Comparison of ENCODE assay signal across 17 mouse cellular contexts in genomic region chr1:105785146-105785545, GRCm38 (mm10). TPM values are rescaled to one million over a fixed set of nuclear protein-coding genes. Genes with fewer than 3 reads are reported as not detected.
DNase-seq lines count a peak whose midpoint lies in the region; ATAC-seq lines count a peak whose summit lies in the region.
"Had no signal": no experiment of that assay in that cellular context is flagged by ENCODE, and none has a peak within 500 bp of the region (broad histone marks: within the 10 kb centered on the region; RNA-seq: fewer than 3 reads in every experiment).

No protein-coding gene starts in this region.

- H3K9me3 ChIP-seq in kidney, embryonic 14.5 days (ENCODE audit: control insufficient read depth, low read length), result no peaks in the 10 kb centered on the region
- no peaks in the 10 kb centered on the region for H3K9me3 ChIP-seq in intestine, embryonic 15.5 days
- H3K9me3 ChIP-seq in midbrain, embryonic 10.5 days (replicated peaks), result no peaks in the 10 kb centered on the region
- no peaks in the 10 kb centered on the region for H3K9me3 ChIP-seq in hindbrain, embryonic 10.5 days
- H3K9me3 ChIP-seq: embryonic facial prominence, embryonic 13.5 days; hindbrain, embryonic 15.5 days; limb, embryonic 13.5 days; liver, embryonic 15.5 days had no signal

- H3K4me3 ChIP-seq in kidney, embryonic 14.5 days (ENCODE audit: low read length), result no peak overlapping the region
- H3K4me3 ChIP-seq in intestine, embryonic 15.5 days (replicated peaks), result 0 out of 2 replicates have a peak overlapping the region, but pooled peaks have one; percentile 5
- no peak overlapping the region for H3K4me3 ChIP-seq in midbrain, embryonic 10.5 days
- H3K4me3 ChIP-seq in hindbrain, embryonic 10.5 days, result no peak overlapping the region
- H3K4me3 ChIP-seq: embryonic facial prominence, embryonic 13.5 days; hindbrain, embryonic 15.5 days; limb, embryonic 13.5 days; liver, embryonic 15.5 days had no signal

- 61% methylated on average over 4 of the region's 4 CpGs for WGBS in kidney, embryonic 14.5 days
- 49% methylated on average over 4 of the region's 4 CpGs for WGBS in intestine, embryonic 15.5 days
- WGBS in midbrain, embryonic 10.5 days, result 91% methylated on average over 4 of the region's 4 CpGs
- 89% methylated on average over 4 of the region's 4 CpGs for WGBS in hindbrain, embryonic 10.5 days

- DNase-seq in kidney, adult 11 months, result peak; percentile 24
- DNase-seq in kidney, postnatal 25 days, result peak; percentile 40 to 59
- DNase-seq in lung, postnatal 36 days, result peak; percentile 58
- no peak for DNase-seq in midbrain, embryonic 10.5 days (ENCODE audit: low spot score)
- DNase-seq in frontal cortex, postnatal 14 days (ENCODE audit: low spot score in 2 of 2), result no peak
- DNase-seq in hindbrain, embryonic 10.5 days (ENCODE audit: low spot score), result no peak
- DNase-seq: B cell, adult 2 months; cerebellum, adult 11-12 months; spleen, adult 18-20 months had no signal

- no peak overlapping the region for H3K9ac ChIP-seq in kidney, embryonic 14.5 days (ENCODE audit: low read depth, low read length)
- no peak overlapping the region for H3K9ac ChIP-seq in intestine, embryonic 15.5 days
- H3K9ac ChIP-seq: embryonic facial prominence, embryonic 13.5 days; hindbrain, embryonic 15.5 days; limb, embryonic 13.5 days; liver, embryonic 15.5 days had no signal

- no peaks in the 10 kb centered on the region for H3K4me1 ChIP-seq in kidney, embryonic 14.5 days (ENCODE audit: control insufficient read depth, insufficient read depth, low read length)
- H3K4me1 ChIP-seq in intestine, embryonic 15.5 days (replicated peaks), result peaks cover 25% of the 10 kb centered on the region
- peaks cover 11% of the 10 kb centered on the region for H3K4me1 ChIP-seq in midbrain, embryonic 10.5 days
- H3K4me1 ChIP-seq in hindbrain, embryonic 10.5 days (replicated peaks), result peaks cover 8% of the 10 kb centered on the region; the same call in 1 of the 2 replicates

- H3K4me2 ChIP-seq in kidney, embryonic 14.5 days (replicated peaks; ENCODE audit: low read depth, low read length), result no peak overlapping the region
- H3K4me2 ChIP-seq in intestine, embryonic 15.5 days (replicated peaks), result peak overlapping the region; percentile 47
- H3K4me2 ChIP-seq: embryonic facial prominence, embryonic 13.5 days; hindbrain, embryonic 15.5 days; limb, embryonic 13.5 days; liver, embryonic 15.5 days; midbrain, embryonic 11.5 days had no signal

- H3K36me3 ChIP-seq in kidney, embryonic 14.5 days (ENCODE audit: control insufficient read depth, insufficient read depth, low read length), result no peaks in the 10 kb centered on the region
- H3K36me3 ChIP-seq in intestine, embryonic 15.5 days, result no peaks in the 10 kb centered on the region
- H3K36me3 ChIP-seq in midbrain, embryonic 10.5 days, result no peaks in the 10 kb centered on the region
- H3K36me3 ChIP-seq in hindbrain, embryonic 10.5 days, result no peaks in the 10 kb centered on the region
- H3K36me3 ChIP-seq: embryonic facial prominence, embryonic 13.5 days; hindbrain, embryonic 15.5 days; limb, embryonic 13.5 days; liver, embryonic 15.5 days had no signal

- no peak overlapping the region for H3K27ac ChIP-seq in kidney, embryonic 14.5 days (ENCODE audit: low read depth, low read length)
- H3K27ac ChIP-seq in intestine, embryonic 15.5 days, result peak overlapping the region; percentile 87
- H3K27ac ChIP-seq in midbrain, embryonic 10.5 days (replicated peaks), result no peak overlapping the region
- H3K27ac ChIP-seq in hindbrain, embryonic 10.5 days, result no peak overlapping the region
- H3K27ac ChIP-seq: embryonic facial prominence, embryonic 13.5 days; hindbrain, embryonic 15.5 days; limb, embryonic 13.5 days; liver, embryonic 15.5 days had no signal

- no peak for ATAC-seq in kidney, embryonic 14.5 days (ENCODE audit: low FRiP score, low TSS enrichment)
- ATAC-seq in intestine, embryonic 15.5 days, result no peak
- ATAC-seq: Patski had no signal

- H3K27me3 ChIP-seq in kidney, embryonic 14.5 days (ENCODE audit: control insufficient read depth, insufficient read depth, low read length), result 0 out of 2 replicates have a peak, but pooled peaks cover 1% of the 10 kb centered on the region
- no peaks in the 10 kb centered on the region for H3K27me3 ChIP-seq in intestine, embryonic 15.5 days (replicated peaks)
- peaks cover 29% of the 10 kb centered on the region for H3K27me3 ChIP-seq in midbrain, embryonic 10.5 days (ENCODE audit: low read depth, poor library complexity, severe bottlenecking)
- H3K27me3 ChIP-seq in hindbrain, embryonic 10.5 days (ENCODE audit: insufficient read depth, poor library complexity, severe bottlenecking), result peaks cover 25% of the 10 kb centered on the region

RNA-seq across cellular contexts. Expression of gene Tnfrsf11a, which starts 4.6 kb away (rescaled TPM):
- 0.88 and 1.4 TPM in 2 replicates for polyA plus RNA-seq in kidney, embryonic 14.5 days (2014; fragmentation: Nextera tagmentation; extraction: Ambion mirVana)
- polyA plus RNA-seq in intestine, embryonic 15.5 days (2015; fragmentation: Nextera tagmentation; extraction: Ambion mirVana), result 9.1 and 9.5 TPM in 2 replicates
- polyA plus RNA-seq in midbrain, embryonic 10.5 days (2016; fragmentation: Nextera tagmentation; extraction: Ambion mirVana), result 0.41 and 0.52 TPM in 2 replicates
- 0.27 and 0.34 TPM in 2 replicates for polyA plus RNA-seq in hindbrain, embryonic 10.5 days (2016; fragmentation: Nextera tagmentation; extraction: Ambion mirVana)

Comparison
In these comparisons a context has a peak if more than half of its experiments do, and no peak if none do; other contexts are left out.
1. DNase-seq: peak in kidney, adult 11 months (single experiment), kidney, postnatal 25 days (2 of 2) and lung, postnatal 36 days (single experiment); none in midbrain, embryonic 10.5 days (single experiment), frontal cortex, postnatal 14 days (0 of 2) and hindbrain, embryonic 10.5 days (single experiment).